Mouse (Mus musculus) olfactory bulb, adult 2 months (tissue): ENCODE data around the gene Scd2. TPM values are rescaled to one million over a fixed set of nuclear protein-coding genes. Genes with fewer than 3 reads are reported as not detected.

Experiments used
- H3K27ac ChIP-seq: fragments of 200-500 bp; 2 replicates; pipeline ENCODE4 v1.5.1; 2012; ENCODE audit warnings: low read depth, low read length; ENCODE audit not compliant: insufficient read depth
- H3K4me1 ChIP-seq: fragments of 200-500 bp; 2 replicates; pipeline ENCODE4 v1.6.1; 2012; ENCODE audit warnings: low read length; ENCODE audit not compliant: control insufficient read depth, insufficient read depth
- H3K4me3 ChIP-seq: fragments of 200-500 bp; 2 replicates; pipeline ENCODE4 v1.5.1; 2012; ENCODE audit warnings: mild to moderate bottlenecking, low read depth, low read length, moderate library complexity; ENCODE audit not compliant: insufficient read depth
- CTCF ChIP-seq: fragments of 200-500 bp; IDR thresholded peaks from 2 replicates; pipeline ENCODE4 v1.5.1; 2012; ENCODE audit warnings: low read depth, mild to moderate bottlenecking, low read length, moderate library complexity; ENCODE audit not compliant: insufficient read depth
- POLR2A ChIP-seq: fragments of 200-500 bp; IDR thresholded peaks from 2 replicates; pipeline ENCODE4 v1.6.1; 2012; ENCODE audit warnings: mild to moderate bottlenecking, low read depth, low read length, moderate library complexity; ENCODE audit not compliant: insufficient read depth
- WGBS: fragments of 180-500 bp; shearing (Covaris S2); methylation state at CpG from one replicate; pipeline ENCODE4 v1.1.7; 2018; 5-methylcytosine and 5-hydroxymethylcytosine counted together
- polyA plus RNA-seq: library from polyadenylated mRNA; stranded (reverse); fragments of >200 nt; gene quantifications from 2 replicates; pipeline ENCODE4 v1.2.4, GENCODE M21; 2012; ENCODE audit warnings: low replicate concordance; ENCODE audit not compliant: missing spikeins, insufficient read depth, insufficient read length

The Scd2 gene
- polyA plus RNA-seq, 1 experiment = 299 TPM

DNA sequence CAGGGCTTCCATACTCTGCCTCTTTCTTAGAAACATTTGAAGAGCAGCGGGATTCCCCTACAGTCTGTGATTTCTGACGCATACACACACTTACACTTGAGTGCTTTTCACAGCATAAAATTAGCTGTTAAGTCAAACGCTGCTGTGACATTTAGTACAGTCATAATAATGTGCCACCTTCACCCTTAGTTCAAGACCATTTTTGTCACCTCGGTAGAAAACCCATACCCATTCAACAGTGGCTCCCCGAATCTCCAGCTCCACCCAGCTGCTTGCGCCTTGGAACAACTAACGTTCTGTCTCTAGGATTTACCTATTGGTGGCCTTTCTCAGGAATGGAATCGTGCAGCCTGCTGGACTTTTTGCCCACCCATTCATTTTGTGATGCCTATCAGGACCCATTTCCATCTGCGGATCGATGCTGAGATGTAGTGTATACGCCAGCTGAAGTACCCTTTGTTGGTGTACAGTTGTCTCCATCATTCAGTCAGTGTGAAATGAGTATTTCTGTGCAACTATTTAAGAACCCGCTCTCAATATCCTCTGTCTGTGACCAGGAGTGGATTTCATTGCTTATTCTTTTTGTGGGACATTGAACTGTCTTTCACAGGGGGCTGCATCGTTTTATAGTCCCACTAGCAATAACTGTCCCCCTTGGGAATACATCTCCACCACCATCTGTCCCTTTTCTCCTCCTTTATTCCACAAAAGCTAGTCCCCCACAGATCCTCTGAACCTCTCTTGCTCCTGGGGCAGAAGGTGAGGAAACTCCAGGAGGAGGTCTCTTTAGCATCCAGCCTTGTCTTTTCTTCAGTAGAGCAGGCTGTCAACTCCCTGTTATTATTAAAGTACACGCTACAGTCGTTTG is 10.1 kb upstream of the Scd2 start:
- TF ChIP-seq CTCF (no peak), POLR2A (no peak)
- 23% methylated on average over 15 of the region's 15 CpGs for WGBS

DNA sequence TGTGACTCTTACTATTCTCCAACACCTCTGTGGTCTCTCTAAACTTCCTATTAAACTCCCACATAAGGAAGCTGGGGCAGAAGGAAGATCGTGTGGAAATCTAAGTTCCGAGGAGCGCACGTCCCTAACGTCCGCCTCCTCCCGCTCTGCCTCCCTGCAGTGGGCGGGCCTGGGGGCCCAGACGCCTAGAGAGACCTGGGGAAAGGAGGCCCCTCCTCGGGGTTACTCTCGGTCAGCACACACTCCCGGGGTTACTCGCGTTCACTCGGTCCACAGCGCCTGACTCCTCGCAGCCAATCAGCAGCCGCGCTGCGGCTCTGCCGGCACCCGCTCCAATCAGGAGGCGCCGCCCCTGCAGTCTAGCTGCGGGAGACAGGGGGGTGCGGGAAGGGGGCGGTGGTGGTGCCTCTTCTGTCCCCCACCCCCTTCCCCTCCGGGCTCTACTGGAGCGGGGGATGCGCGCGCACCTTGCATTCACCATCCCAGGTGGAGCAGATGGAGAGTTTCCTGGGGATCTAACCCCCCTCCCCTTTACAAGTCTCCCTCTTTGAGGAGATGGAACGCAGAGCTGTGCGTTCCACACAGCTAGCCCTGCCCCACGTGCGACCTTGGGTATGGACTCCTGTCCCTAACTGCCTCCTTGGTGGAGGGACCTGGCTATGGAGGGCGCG is 9.3 kb upstream of the Scd2 start:
- peak overlapping the region; percentile 99 for H3K27ac ChIP-seq
- TF ChIP-seq POLR2A (peak; percentile 46; the same call in 1 of the 2 replicates), CTCF (no peak)
- peak overlapping the region; percentile 52 for H3K4me3 ChIP-seq
- peaks cover 22% of the 10 kb centered on the region for H3K4me1 ChIP-seq
- WGBS = under 1% methylated on average over 37 of the region's 38 CpGs

More for the DNA sequence above, 10.1 kb upstream of the Scd2 start:
- H3K4me3 ChIP-seq = no peak overlapping the region
- H3K27ac ChIP-seq = peak overlapping the region; percentile 90
- peaks cover 22% of the 10 kb centered on the region for H3K4me1 ChIP-seq

DNA sequence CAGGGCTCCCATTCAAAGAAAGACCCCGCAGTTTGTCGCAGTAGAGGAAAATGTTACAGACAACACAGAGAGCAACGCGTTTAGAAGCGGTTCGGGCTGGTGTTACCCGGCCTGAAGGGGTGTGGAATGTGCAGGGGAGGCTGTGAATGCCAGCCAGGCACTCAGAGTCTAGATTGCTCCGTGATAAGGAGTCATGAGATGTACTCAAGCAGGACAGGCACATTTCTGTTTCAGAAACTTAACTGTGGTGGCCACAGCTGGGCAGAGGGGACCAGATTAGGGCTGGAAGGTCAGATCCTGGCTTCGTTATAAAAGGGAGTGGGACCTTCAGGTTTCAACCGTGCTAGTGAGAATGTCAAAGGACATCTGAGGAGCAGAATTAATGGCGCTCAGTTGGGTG is 8.8 kb upstream of the Scd2 start:
- Histone ChIP-seq H3K27ac (peak overlapping the region; percentile 99), H3K4me3 (peak overlapping the region; percentile 52), H3K4me1 (peaks cover 22% of the 10 kb centered on the region)
- TF ChIP-seq POLR2A (no peak), CTCF (no peak)
- 5% methylated on average over 11 of the region's 11 CpGs for WGBS

DNA sequence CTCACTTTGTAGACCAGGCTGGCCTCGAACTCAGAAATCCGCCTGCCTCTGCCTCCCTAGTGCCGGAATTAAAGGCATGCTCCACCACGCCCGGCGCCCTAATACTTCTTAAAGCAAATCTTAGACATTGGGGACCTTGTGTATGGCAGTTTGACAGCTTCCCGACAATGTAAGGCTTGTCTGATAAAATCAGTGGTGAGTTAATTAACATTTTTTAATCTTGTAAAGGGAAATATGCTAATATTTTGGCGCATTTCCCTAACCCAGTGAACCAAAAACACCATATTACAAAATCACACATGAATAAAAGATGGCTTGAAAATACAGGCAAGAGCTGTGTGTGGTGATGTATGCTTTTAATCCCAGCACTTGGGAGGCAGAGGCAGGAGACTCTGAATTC is 7.9 kb upstream of the Scd2 start:
- H3K27ac ChIP-seq = no peak overlapping the region
- no peak for TF ChIP-seq CTCF
- no peak for TF ChIP-seq POLR2A
- H3K4me3 ChIP-seq = no peak overlapping the region
- 92% methylated on average over 8 of the region's 8 CpGs for WGBS
- peaks cover 19% of the 10 kb centered on the region for H3K4me1 ChIP-seq

DNA sequence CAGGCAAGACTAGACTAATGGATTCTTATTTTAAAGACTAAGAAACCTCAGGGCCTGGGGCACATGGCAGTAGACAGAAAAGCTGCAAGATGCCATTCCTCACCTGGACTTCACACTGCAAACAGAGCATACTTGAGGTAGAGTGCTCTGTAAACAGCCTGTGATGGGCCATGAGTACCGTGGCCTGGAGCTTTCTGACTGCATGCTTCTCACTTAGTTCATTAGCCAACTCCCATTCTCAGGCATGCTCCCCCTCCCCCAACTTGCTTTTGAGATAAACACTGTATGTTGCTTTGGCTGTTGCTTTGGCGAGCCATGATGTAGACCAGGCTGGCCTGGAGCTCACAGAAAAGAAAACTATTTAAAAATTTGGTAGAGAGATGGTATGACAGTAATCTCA is 7.4 kb upstream of the Scd2 start:
- Histone ChIP-seq H3K4me3 (no peak overlapping the region), H3K4me1 (peaks cover 15% of the 10 kb centered on the region), H3K27ac (no peak overlapping the region)
- 73% methylated on average over 2 of the region's 2 CpGs for WGBS
- no peak for TF ChIP-seq CTCF

DNA sequence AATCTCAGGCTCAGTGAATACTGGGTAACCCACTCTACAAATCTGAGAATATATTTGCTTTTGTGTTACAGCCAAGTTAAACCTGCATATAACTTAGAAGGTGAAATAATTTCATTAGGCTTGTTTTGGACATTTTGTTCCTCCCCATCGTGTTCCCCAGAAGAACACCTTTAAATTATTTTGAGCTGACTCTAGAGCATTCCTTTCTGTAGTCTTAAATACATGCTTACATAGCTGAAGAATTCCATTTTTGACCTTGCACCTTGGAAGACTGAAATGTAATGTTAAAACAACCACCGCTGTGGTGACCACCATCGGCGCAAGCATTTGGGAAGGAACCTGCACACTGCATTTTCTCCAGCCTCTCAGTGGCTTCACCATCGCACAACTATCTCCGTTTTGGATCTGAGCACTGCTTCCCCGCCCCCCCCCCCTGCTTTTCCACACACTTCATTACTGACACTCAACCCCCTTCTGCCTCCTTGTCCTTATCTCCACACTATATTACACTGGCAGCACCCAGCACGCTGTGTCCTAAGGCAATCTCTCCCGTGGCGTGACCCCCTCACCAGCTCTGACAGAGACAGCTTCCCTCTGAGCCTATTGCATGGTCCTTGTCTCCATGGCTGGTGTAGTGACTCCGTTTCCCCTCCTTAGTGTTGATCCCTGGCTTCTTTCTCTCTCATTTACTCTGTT is 5.9 kb upstream of the Scd2 start:
- WGBS = 89% methylated on average over 11 of the region's 11 CpGs
- TF ChIP-seq CTCF (no peak), POLR2A (no peak)
- Histone ChIP-seq H3K4me3 (no peak overlapping the region), H3K4me1 (peaks cover 15% of the 10 kb centered on the region), H3K27ac (no peak overlapping the region)

DNA sequence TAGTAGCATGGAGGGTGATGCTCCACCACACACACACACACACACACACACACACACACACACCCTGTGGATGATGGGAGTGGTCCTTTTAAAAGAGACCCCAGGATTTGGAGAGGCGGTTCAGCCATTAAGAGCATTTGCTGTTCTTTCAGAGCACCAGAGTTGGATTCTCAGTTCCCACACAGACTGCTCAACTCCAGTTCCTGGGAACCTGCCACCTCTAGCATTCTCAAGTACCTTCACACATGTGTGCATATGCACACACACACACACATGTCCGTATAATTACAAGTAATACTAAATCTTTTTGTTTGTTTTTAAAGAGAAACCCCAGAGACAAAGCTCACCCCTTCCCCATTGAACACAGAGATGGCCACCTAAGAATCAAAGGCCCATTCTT is 1.4 kb upstream of the Scd2 start:
- 80% methylated on average over 2 of the region's 2 CpGs for WGBS
- TF ChIP-seq POLR2A (no peak), CTCF (no peak)

DNA sequence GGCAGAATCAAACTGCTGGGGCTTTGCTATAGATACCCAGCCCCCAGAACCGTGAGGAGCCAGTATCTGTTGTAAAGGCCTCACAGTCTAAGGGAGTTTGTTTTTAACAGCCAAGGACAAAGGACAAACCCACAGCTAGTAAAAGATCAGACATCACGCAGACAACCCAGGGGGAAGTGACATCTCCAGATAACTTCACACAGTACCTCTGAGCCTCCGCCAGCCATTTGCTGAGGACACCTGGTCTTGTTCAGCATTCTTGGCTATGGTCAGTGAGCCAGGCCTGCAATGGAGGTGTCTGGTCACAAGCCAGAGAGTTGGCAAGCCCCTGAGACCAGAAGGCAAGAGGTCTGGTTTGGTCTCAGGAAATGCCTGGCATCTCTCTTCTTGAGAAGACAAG is 991 bp upstream of the Scd2 start:
- H3K4me3 ChIP-seq = no peak overlapping the region
- 66% methylated on average over 3 of the region's 3 CpGs for WGBS
- TF ChIP-seq CTCF (no peak), POLR2A (no peak)
- peak overlapping the region; percentile 91 for H3K27ac ChIP-seq
- H3K4me1 ChIP-seq = peaks cover 12% of the 10 kb centered on the region

More for the DNA sequence above, 1.4 kb upstream of the Scd2 start:
- peaks cover 12% of the 10 kb centered on the region for H3K4me1 ChIP-seq
- 0 out of 2 replicates have a peak overlapping the region, but pooled peaks have one; percentile 91 for H3K27ac ChIP-seq
- H3K4me3 ChIP-seq = no peak overlapping the region
